Mouse (Mus musculus) brain, embryonic 14.5 days (tissue): Measurements from ENCODE around the gene Cstb. TPM values are rescaled to one million over a fixed set of nuclear protein-coding genes. Genes with fewer than 3 reads are reported as not detected.

ENCODE experiments used
- DNase-seq: peaks from one replicate; pipeline ENCODE4 v3.0.0-alpha.2; 2011; ENCODE audit warnings: low read depth
- CTCF ChIP-seq: fragments of 200-500 bp; IDR thresholded peaks from 2 replicates; pipeline ENCODE4 v1.5.1; 2012; ENCODE audit warnings: inconsistent platforms, mild to moderate bottlenecking, moderate library complexity, borderline replicate concordance; ENCODE audit not compliant: insufficient read depth, insufficient read length; ENCODE audit errors: extremely low read depth
- POLR2A ChIP-seq: fragments of 200-500 bp; IDR thresholded peaks from 2 replicates; pipeline ENCODE4 v1.6.1; 2012; ENCODE audit warnings: mild to moderate bottlenecking, inconsistent platforms, borderline replicate concordance; ENCODE audit not compliant: poor library complexity, insufficient read depth, insufficient read length, severe bottlenecking; ENCODE audit errors: extremely low read depth
- polyA plus RNA-seq: library from polyadenylated mRNA; depleted of rRNA; stranded (reverse); fragments of >200 nt; gene quantifications from 2 replicates; pipeline ENCODE4 v1.2.3, GENCODE M21; 2012; rRNA removed

Cstb gene
- polyA plus RNA-seq, 1 experiment: 53.5 TPM

- DNase-seq: peak; percentile 35
- TF ChIP-seq CTCF: no peak
- no peak for TF ChIP-seq POLR2A
Observed at GRCm38 (mm10) chr10:78467761-78468310, 42.4 kb downstream of the Cstb start.

- DNase-seq: peak; percentile 56
- no peak for TF ChIP-seq POLR2A
- no peak for TF ChIP-seq CTCF
Observed at GRCm38 (mm10) chr10:78470582-78471313, 45.3 kb downstream of the Cstb start.

GRCm38 (mm10) chr10:78472046-78472445 lies 46.6 kb downstream of the Cstb start:
- no peak for TF ChIP-seq CTCF
- no peak for TF ChIP-seq POLR2A
- no peak for DNase-seq

GRCm38 (mm10) chr10:78473434-78473833 lies 48.0 kb downstream of the Cstb start:
- DNase-seq: no peak

DNA sequence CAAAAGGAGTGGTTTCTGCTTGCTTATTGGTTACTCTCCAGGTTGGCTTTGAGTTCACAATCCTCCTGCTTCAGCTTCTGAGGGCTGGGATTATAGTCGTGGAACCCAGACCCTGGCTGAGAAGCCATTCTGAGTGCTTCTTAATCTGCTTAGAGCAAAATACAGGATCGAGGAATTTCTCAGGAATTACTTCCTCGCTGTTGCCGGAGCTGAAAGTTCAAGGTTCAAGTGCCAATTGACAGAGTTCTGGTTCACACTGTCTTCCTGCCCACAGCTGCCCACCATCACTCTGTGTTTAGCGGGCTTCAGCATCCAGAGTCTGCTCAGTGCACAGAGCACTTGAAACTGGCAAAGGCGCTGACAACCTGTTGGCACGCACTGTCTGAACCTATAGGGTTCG lies 49.3 kb downstream of the Cstb start:
- no peak for DNase-seq
- TF ChIP-seq CTCF (no peak), POLR2A (no peak)

More at GRCm38 (mm10) chr10:78473434-78473833, 48.0 kb downstream of the Cstb start:
- TF ChIP-seq POLR2A (no peak), CTCF (no peak)

GRCm38 (mm10) chr10:78476821-78477220 lies 51.4 kb downstream of the Cstb start:
- DNase-seq: no peak

More at GRCm38 (mm10) chr10:78476821-78477220, 51.4 kb downstream of the Cstb start:
- TF ChIP-seq CTCF (no peak), POLR2A (no peak)

Other genes with a start within 250 kb of the Cstb start
- gene Pwp2, start 240.5 kb upstream of the Cstb start, polyA plus RNA-seq: 18.7 and 19.6 TPM in 2 replicates
- gene Trappc10, start 181.0 kb upstream of the Cstb start, polyA plus RNA-seq: 61.0 and 65.5 TPM in 2 replicates
- 95.2 and 97.6 TPM in 2 replicates for gene Agpat3, start 73.2 kb upstream of the Cstb start, polyA plus RNA-seq
- 211 and 385 TPM in 2 replicates for gene Rrp1, start 12.6 kb upstream of the Cstb start, polyA plus RNA-seq
- 13.8 and 26.2 TPM in 2 replicates for gene Pdxk, start 39.3 kb downstream of the Cstb start, polyA plus RNA-seq
- gene Olfr1358, start 91.8 kb downstream of the Cstb start, polyA plus RNA-seq: 0.08 TPM in 1 of 2 replicates, not detected in the other
- 44.6 and 45.2 TPM in 2 replicates for gene Ilvbl, start 148.7 kb downstream of the Cstb start, polyA plus RNA-seq
- gene Syde1, start 166.3 kb downstream of the Cstb start, polyA plus RNA-seq: 9.1 and 9.5 TPM in 2 replicates
- gene Olfr1357, start 192.4 kb downstream of the Cstb start, polyA plus RNA-seq: not detected in 2 replicates